Mouse (Mus musculus) hindbrain, postnatal 0 days (tissue): ENCODE results near the gene Tmem243. TPM values are rescaled to one million over a fixed set of nuclear protein-coding genes. Genes with fewer than 3 reads are reported as not detected.

Source experiments
- ATAC-seq: fragments of 200-750 bp; cut with Nextera tagmentation; 2 replicates; pipeline ENCODE4 v1.8.0; 2017; ENCODE audit warnings: mild to moderate bottlenecking, moderate TSS enrichment, moderate library complexity
- DNase-seq: peaks from one replicate; pipeline ENCODE4 v3.0.0-alpha.2; 2015; ENCODE audit warnings: low spot score
- H3K27ac ChIP-seq: fragments of 300-500 bp; sonication (generic); 2 replicates; pipeline ENCODE4 v1.5.1; 2014; ENCODE audit warnings: mild to moderate bottlenecking
- H3K27me3 ChIP-seq: fragments of 300-500 bp; sonication (generic); 2 replicates; pipeline ENCODE4 v1.6.1; 2014; ENCODE audit warnings: low read length, mixed read lengths; ENCODE audit not compliant: insufficient read depth
- H3K36me3 ChIP-seq: fragments of 300-500 bp; sonication (generic); 2 replicates; pipeline ENCODE4 v1.6.1; 2014; ENCODE audit warnings: low read length, mixed read lengths; ENCODE audit not compliant: insufficient read depth
- H3K4me1 ChIP-seq: fragments of 300-500 bp; sonication (generic); 2 replicates; pipeline ENCODE4 v1.6.1; 2014; ENCODE audit warnings: antibody characterized with exemption, low read length, mixed read lengths; ENCODE audit not compliant: insufficient read depth
- H3K4me2 ChIP-seq: fragments of 300-500 bp; sonication (generic); 2 replicates; pipeline ENCODE4 v1.6.1; 2014; ENCODE audit warnings: low read depth, mild to moderate bottlenecking, low read length, moderate library complexity, mixed read lengths
- H3K4me3 ChIP-seq: fragments of 300-500 bp; sonication (generic); 2 replicates; pipeline ENCODE4 v1.5.1; 2014; ENCODE audit warnings: low read length
- H3K9ac ChIP-seq: fragments of 300-500 bp; sonication (generic); replicated peaks from 2 replicates; pipeline ENCODE4 v1.6.1; 2014; ENCODE audit warnings: mild to moderate bottlenecking, low read length, moderate library complexity, mixed read lengths
- H3K9me3 ChIP-seq: fragments of 300-500 bp; sonication (generic); 2 replicates; pipeline ENCODE4 v1.6.1; 2016; ENCODE audit warnings: low read length, mixed read lengths
- CTCF ChIP-seq: IDR thresholded peaks from 2 replicates; pipeline ENCODE4 v1.5.1; 2016; ENCODE audit warnings: antibody characterized with exemption, control low read depth, low read depth
- WGBS: fragments of 180-500 bp; shearing (Covaris S2); extraction: QIAGEN DNeasy Blood & Tissue Kit; methylation state at CpG from one replicate; pipeline ENCODE4 v1.1.7; 2014; 5-methylcytosine and 5-hydroxymethylcytosine counted together
- polyA plus RNA-seq: library from polyadenylated mRNA; unstranded; fragments of >200 nt; fragmentation: Nextera tagmentation; extraction: Ambion mirVana; gene quantifications from 2 replicates; pipeline ENCODE4 v1.2.1, GENCODE M21; 2015
- total RNA-seq: library from RNA; depleted of rRNA; stranded (reverse); fragments of >200 nt; gene quantifications from 2 replicates; pipeline ENCODE4 v1.2.3, GENCODE M21; 2014

The Tmem243 gene
- total and polyA plus RNA-seq, 2 experiments from 2014 or later, result 6.2 to 14.9 TPM

DNA sequence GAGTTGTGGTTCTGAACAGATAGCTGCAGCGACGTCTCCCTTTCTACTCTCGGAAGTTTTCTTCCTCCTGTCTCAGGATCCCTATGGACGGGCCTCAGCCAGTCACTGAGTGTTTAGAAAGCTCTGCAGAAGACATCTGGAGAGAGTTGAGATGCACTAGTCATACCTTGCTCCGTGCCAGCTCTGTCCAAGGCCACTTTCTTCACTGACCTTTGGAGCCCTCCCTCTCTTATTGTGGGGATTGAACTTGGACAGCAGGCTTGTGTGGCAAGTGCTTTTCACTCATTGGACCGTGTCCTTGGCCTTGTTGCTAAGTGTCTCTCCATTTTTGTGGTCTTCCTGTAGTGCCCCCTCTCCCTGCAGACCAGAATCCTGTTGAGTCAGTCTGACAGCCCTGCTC is 6.3 kb downstream of the Tmem243 start:
- TF ChIP-seq CTCF, result no peak
- 84% methylated on average over 6 of the region's 6 CpGs for WGBS
- ATAC-seq (no peak), DNase-seq (no peak)
- Histone ChIP-seq H3K9ac (no peak overlapping the region), H3K36me3 (no peaks in the 10 kb centered on the region), H3K27ac (no peak overlapping the region), H3K4me3 (no peak overlapping the region), H3K4me1 (no peaks in the 10 kb centered on the region), H3K9me3 (no peaks in the 10 kb centered on the region), H3K27me3 (no peaks in the 10 kb centered on the region), H3K4me2 (no peak overlapping the region)

DNA sequence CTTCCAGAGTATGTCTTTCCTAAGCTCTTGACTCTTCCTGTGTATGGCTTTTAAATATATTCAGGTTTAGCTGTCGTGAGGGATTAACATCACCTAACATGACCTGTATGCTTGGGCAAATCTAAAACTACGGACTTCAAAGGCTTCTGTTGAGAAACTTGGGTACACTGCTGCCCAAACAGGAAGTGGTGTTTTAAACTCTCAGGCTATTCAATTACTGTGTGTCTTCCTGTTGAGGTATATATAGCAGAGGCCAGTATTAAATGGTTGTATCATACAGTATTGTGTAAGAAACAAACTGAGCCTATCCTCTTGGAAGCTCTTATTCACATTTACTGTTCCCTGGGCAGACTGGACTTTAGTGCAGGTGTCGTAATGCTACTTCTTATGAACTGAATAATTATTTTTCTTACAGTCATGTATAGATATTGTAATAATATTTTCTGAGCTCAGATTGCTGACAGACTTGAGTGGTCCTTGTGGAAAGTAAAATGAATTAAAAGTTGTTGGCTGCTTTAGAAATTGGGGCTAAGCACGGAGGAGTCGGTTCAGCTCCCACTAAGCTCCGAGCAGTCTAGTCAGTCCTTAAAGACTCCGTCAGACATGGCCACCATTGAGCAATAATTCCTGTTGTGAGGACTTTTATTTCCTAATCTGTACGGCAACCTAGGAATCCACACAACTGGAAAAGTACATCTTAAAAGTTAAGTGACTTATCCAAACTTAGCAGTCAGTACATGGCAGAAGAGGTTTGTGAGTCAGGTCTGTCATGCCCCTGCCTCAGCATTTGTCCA is 7.0 kb downstream of the Tmem243 start:
- no peak overlapping the region for H3K4me2 ChIP-seq
- WGBS, result 83% methylated on average over 8 of the region's 8 CpGs
- no peak for TF ChIP-seq CTCF
- H3K27ac ChIP-seq, result no peak overlapping the region
- DNase-seq, result no peak
- H3K4me3 ChIP-seq, result no peak overlapping the region
- no peaks in the 10 kb centered on the region for H3K9me3 ChIP-seq
- H3K36me3 ChIP-seq, result no peaks in the 10 kb centered on the region
- H3K9ac ChIP-seq, result no peak overlapping the region
- H3K4me1 ChIP-seq, result no peaks in the 10 kb centered on the region
- no peaks in the 10 kb centered on the region for H3K27me3 ChIP-seq
- ATAC-seq, result no peak

DNA sequence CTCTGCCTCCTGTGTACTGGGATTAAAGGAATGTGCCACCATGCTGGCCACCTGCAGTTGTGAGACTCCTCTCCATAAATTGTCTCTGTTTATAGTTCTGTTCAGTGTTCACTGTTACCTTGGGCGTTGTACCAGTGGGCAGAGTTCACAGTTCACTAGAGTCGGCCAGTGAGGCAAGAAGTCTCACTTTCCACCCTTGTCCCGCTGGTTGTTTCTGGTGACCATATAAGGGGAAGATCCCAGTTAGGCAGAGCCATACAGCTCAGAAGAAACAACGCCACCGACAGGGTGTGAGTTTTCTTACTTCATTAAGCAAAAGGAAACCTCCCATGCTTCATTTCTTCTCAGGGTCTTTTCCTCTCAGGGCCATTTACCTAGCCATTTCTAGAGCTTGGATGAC is 8.0 kb downstream of the Tmem243 start:
- no peak overlapping the region for H3K4me2 ChIP-seq
- no peaks in the 10 kb centered on the region for H3K27me3 ChIP-seq
- H3K9me3 ChIP-seq, result no peaks in the 10 kb centered on the region
- no peak for TF ChIP-seq CTCF
- H3K36me3 ChIP-seq, result no peaks in the 10 kb centered on the region
- no peak overlapping the region for H3K4me3 ChIP-seq
- 92% methylated on average over 5 of the region's 5 CpGs for WGBS
- DNase-seq (no peak), ATAC-seq (no peak)
- no peak overlapping the region for H3K9ac ChIP-seq
- H3K4me1 ChIP-seq, result no peaks in the 10 kb centered on the region
- no peak overlapping the region for H3K27ac ChIP-seq

DNA sequence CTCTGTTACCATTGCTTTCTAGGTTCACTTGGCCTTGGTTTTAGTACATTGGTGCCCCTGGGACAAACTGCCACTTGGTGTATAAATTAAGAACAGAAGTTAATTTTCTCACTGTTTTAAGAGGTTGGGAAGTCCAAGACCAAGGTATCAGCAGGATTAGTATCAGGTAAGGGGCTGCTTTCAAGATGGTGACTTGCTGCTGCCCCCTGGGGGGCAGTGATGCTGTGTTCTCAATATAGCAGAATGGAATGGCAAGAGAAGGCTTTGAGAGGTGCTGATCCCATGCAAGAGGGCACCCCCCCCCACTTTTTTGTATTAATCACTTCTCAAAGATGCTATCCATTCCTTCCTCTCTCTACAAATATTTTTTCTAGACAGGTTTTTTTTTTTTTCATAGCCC is 9.1 kb downstream of the Tmem243 start:
- Histone ChIP-seq H3K9ac (no peak overlapping the region), H3K4me1 (no peaks in the 10 kb centered on the region), H3K27ac (no peak overlapping the region), H3K4me3 (no peak overlapping the region), H3K36me3 (no peaks in the 10 kb centered on the region), H3K4me2 (no peak overlapping the region), H3K9me3 (no peaks in the 10 kb centered on the region), H3K27me3 (no peaks in the 10 kb centered on the region)
- no peak for ATAC-seq
- no peak for DNase-seq
- TF ChIP-seq CTCF, result no peak

DNA sequence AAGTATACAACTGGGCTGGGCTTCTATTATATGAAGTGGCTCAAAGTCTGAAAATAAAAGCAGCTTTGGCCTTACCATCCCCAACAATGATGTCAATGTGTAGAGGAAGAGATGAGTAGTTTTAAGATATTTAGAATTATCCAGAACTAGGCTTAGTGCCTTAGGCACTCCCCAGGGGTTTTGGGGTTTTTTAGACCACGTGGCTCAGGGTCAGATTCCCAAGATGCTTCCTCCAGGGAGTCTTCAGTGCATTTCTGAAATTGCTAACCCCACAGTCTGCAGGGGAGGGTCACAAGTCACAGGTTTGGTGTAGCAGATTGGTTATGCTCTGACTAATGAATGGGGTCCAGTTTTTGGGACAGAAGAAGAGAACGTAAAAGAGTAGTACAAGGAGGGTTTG is 10.8 kb downstream of the Tmem243 start:
- no peak overlapping the region for H3K9ac ChIP-seq
- no peaks in the 10 kb centered on the region for H3K9me3 ChIP-seq
- ATAC-seq, result no peak
- peaks cover 2% of the 10 kb centered on the region; the same call in 1 of the 2 replicates for H3K36me3 ChIP-seq
- WGBS, result 57% methylated on average over 2 of the region's 2 CpGs
- DNase-seq, result no peak
- H3K27me3 ChIP-seq, result no peaks in the 10 kb centered on the region
- H3K27ac ChIP-seq, result no peak overlapping the region
- no peak overlapping the region for H3K4me2 ChIP-seq
- TF ChIP-seq CTCF, result no peak
- H3K4me1 ChIP-seq, result no peaks in the 10 kb centered on the region
- no peak overlapping the region for H3K4me3 ChIP-seq

DNA sequence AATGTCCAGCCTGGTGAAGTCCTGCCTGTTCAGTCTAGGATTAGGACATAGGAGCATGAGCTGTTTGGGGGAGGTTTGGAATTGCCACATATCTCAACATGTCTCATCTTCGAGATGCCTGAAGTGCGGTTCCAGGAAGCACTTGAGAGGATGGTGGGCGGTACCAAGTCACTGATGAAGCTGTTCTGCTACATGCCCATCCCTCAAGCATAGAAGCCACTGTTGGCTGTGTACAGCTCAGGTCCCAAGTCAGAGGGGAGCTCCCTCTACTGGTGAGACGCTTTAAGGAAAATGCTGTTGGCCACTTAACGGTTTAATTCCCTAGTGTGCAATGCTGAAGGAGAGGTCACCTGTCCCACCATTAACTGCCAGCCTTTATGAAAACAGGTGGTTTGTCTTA is 11.3 kb downstream of the Tmem243 start:
- peak; percentile 87 for TF ChIP-seq CTCF
- Histone ChIP-seq H3K27me3 (no peaks in the 10 kb centered on the region), H3K4me2 (no peak overlapping the region), H3K9ac (no peak overlapping the region), H3K27ac (no peak overlapping the region), H3K36me3 (peaks cover 6% of the 10 kb centered on the region; the same call in 1 of the 2 replicates), H3K4me3 (no peak overlapping the region), H3K4me1 (no peaks in the 10 kb centered on the region), H3K9me3 (no peaks in the 10 kb centered on the region)
- ATAC-seq (peak; percentile 77), DNase-seq (peak; percentile 81)
- 17% methylated on average over 5 of the region's 5 CpGs for WGBS

DNA sequence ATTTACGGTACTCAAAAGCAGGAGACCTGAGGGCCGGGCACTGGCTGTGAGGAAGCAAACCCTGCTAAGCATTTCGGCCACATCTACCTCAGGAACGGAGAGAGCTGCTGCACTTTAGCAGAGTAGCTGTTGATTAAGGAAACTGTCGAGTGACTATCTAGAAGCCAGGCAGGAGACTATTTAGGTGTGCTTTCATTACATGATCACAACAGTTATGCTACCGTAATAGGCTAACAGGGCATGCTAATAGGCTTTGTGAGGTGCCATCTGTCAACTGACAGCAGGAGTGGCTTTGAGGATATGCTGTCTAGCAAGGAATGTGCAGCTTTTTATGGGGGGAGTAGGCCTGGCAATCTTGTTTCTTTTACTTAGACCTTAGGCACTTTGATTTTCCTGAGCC is 13.7 kb downstream of the Tmem243 start:
- Histone ChIP-seq H3K4me2 (no peak overlapping the region), H3K9me3 (no peaks in the 10 kb centered on the region), H3K27ac (no peak overlapping the region), H3K27me3 (no peaks in the 10 kb centered on the region), H3K36me3 (peaks cover 8% of the 10 kb centered on the region; the same call in 1 of the 2 replicates), H3K9ac (no peak overlapping the region), H3K4me3 (no peak overlapping the region), H3K4me1 (no peaks in the 10 kb centered on the region)
- DNase-seq, result peak; percentile 38
- WGBS, result 33% methylated on average over 6 of the region's 6 CpGs
- TF ChIP-seq CTCF, result no peak
- ATAC-seq, result peak; percentile 65; the same call in 1 of the 2 replicates
